Mouse (Mus musculus): ENCODE data around the gene Adamts9. TPM values are rescaled to one million over a fixed set of nuclear protein-coding genes. Genes with fewer than 3 reads are reported as not detected.

Adamts9 gene
- polyA plus RNA-seq, 1 experiment from 2014 or later = 11.2 TPM

- no peak overlapping the region for H3K4me2 ChIP-seq
- no peaks in the 10 kb centered on the region for H3K9me3 ChIP-seq
- peaks cover 40% of the 10 kb centered on the region for H3K36me3 ChIP-seq
- no peak for ATAC-seq (ENCODE audit: borderline replicate concordance, extremely low read depth, low FRiP score, low TSS enrichment)
- peaks cover 12% of the 10 kb centered on the region; the same call in 1 of the 2 replicates for H3K4me1 ChIP-seq
- 91% methylated on average over 13 of the region's 13 CpGs for WGBS
- no peak overlapping the region for H3K27ac ChIP-seq
- H3K9ac ChIP-seq = no peak overlapping the region
- H3K27me3 ChIP-seq = no peaks in the 10 kb centered on the region
- H3K4me3 ChIP-seq = no peak overlapping the region
Measured at GRCm38 (mm10) chr6:92857761-92858160, 85.5 kb downstream of the Adamts9 start.

DNA sequence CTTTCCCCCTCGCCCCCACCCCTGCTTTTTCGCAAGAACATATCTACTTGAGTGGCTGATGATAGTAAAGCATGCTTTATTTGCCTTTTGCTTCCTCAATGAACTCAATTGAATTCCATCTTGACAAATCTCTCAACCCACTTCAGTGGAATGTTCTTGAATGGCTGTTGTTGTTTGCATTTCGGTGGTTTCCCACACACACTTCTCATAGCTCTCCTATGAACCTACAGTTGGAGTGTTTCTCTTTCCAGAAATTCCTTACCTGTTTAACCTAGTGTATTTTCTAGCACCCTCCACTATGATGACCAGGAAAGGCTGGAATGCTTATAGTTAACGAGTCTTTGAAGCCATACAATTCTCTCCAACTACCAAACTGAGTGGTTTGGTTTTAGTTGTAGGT, 88.4 kb downstream of the Adamts9 start:
- peaks cover 43% of the 10 kb centered on the region for H3K36me3 ChIP-seq
- no peak overlapping the region for H3K4me3 ChIP-seq
- H3K27ac ChIP-seq = peak overlapping the region; percentile 75
- 58% methylated on average over 4 of the region's 4 CpGs for WGBS
- H3K27me3 ChIP-seq = no peaks in the 10 kb centered on the region
- H3K4me1 ChIP-seq = peaks cover 29% of the 10 kb centered on the region
- ATAC-seq (ENCODE audit: borderline replicate concordance, extremely low read depth, low FRiP score, low TSS enrichment) = peak; percentile 50; the same call in 1 of the 2 replicates
- H3K4me2 ChIP-seq = no peak overlapping the region
- no peaks in the 10 kb centered on the region for H3K9me3 ChIP-seq
- H3K9ac ChIP-seq = no peak overlapping the region

- no peak overlapping the region for H3K4me3 ChIP-seq
- no peaks in the 10 kb centered on the region for H3K9me3 ChIP-seq
- peak overlapping the region; percentile 57; the same call in 1 of the 2 replicates for H3K27ac ChIP-seq
- H3K27me3 ChIP-seq = no peaks in the 10 kb centered on the region
- peaks cover 41% of the 10 kb centered on the region for H3K36me3 ChIP-seq
- WGBS = 29% methylated on average over 5 of the region's 5 CpGs
- no peak overlapping the region for H3K4me2 ChIP-seq
- H3K4me1 ChIP-seq = peaks cover 27% of the 10 kb centered on the region
- H3K9ac ChIP-seq = no peak overlapping the region
- peak; percentile 72 for ATAC-seq (ENCODE audit: borderline replicate concordance, extremely low read depth, low FRiP score, low TSS enrichment)
Measured at GRCm38 (mm10) chr6:92850250-92850649, 93.0 kb downstream of the Adamts9 start.

GRCm38 (mm10) chr6:92849208-92849607, 94.1 kb downstream of the Adamts9 start:
- no peak for ATAC-seq (ENCODE audit: borderline replicate concordance, extremely low read depth, low FRiP score, low TSS enrichment)
- Histone ChIP-seq H3K4me2 (no peak overlapping the region), H3K4me1 (peaks cover 23% of the 10 kb centered on the region), H3K9ac (no peak overlapping the region), H3K4me3 (no peak overlapping the region), H3K27ac (no peak overlapping the region), H3K9me3 (no peaks in the 10 kb centered on the region), H3K27me3 (no peaks in the 10 kb centered on the region), H3K36me3 (peaks cover 47% of the 10 kb centered on the region)
- 85% methylated on average over 9 of the region's 9 CpGs for WGBS

DNA sequence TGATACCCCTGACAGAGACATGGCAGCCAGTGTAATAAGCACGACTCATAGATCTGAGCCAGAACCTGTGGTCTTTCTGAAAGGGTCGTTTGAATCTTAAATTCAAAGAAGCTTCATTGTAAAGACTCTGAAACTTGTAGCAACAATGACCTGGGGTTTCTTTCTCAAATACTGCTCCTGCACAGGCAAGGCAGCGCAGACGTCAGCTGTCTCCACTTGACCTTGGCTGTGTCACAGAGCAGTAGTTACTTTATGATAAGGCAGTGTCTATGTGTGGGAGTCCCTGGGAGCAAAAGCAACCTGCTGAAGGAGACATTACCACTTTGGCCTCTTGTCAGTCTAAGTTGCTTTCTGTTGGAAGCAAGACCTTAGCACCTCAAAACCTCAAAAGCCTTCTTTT, 96.7 kb downstream of the Adamts9 start:
- Histone ChIP-seq H3K27ac (no peak overlapping the region), H3K27me3 (no peaks in the 10 kb centered on the region), H3K4me3 (no peak overlapping the region), H3K36me3 (peaks cover 32% of the 10 kb centered on the region), H3K4me1 (peaks cover 18% of the 10 kb centered on the region), H3K4me2 (no peak overlapping the region), H3K9ac (no peak overlapping the region), H3K9me3 (no peaks in the 10 kb centered on the region)
- no peak for ATAC-seq (ENCODE audit: borderline replicate concordance, extremely low read depth, low FRiP score, low TSS enrichment)
- WGBS = 57% methylated on average over 4 of the region's 4 CpGs

- H3K36me3 ChIP-seq = peaks cover 32% of the 10 kb centered on the region
- 69% methylated on average over 8 of the region's 8 CpGs for WGBS
- H3K9ac ChIP-seq = no peak overlapping the region
- H3K27me3 ChIP-seq = no peaks in the 10 kb centered on the region
- H3K4me1 ChIP-seq = peaks cover 12% of the 10 kb centered on the region
- no peak overlapping the region for H3K4me3 ChIP-seq
- no peaks in the 10 kb centered on the region for H3K9me3 ChIP-seq
- ATAC-seq (ENCODE audit: borderline replicate concordance, extremely low read depth, low FRiP score, low TSS enrichment) = no peak
- H3K27ac ChIP-seq = no peak overlapping the region
- no peak overlapping the region for H3K4me2 ChIP-seq
Measured at GRCm38 (mm10) chr6:92845898-92846297, 97.4 kb downstream of the Adamts9 start.

DNA sequence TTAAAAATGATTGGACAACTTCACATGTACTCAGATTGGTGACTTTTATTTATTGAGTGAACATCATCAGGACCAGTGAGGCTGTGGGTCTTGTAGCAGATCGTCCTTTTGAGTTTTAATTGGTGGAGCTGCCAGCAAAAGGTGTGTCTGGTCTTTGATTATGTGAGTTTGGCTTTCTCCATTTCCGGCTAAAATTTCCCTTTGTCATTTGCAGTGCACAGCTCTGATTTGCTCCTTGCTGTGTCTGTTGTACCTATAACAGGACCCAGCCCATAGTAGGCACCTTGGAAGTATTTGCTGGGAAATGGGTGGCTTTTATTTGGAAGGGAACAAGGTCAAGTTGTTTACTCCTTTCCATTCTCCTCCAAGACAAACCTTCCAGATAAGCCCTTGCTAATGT, 99.8 kb downstream of the Adamts9 start:
- Histone ChIP-seq H3K4me2 (no peak overlapping the region), H3K36me3 (peaks cover 23% of the 10 kb centered on the region), H3K4me3 (no peak overlapping the region), H3K4me1 (0 out of 2 replicates have a peak, but pooled peaks cover 3% of the 10 kb centered on the region), H3K27ac (no peak overlapping the region), H3K9me3 (no peaks in the 10 kb centered on the region), H3K9ac (no peak overlapping the region), H3K27me3 (no peaks in the 10 kb centered on the region)
- WGBS = 78% methylated on average over 2 of the region's 2 CpGs
- ATAC-seq (ENCODE audit: borderline replicate concordance, extremely low read depth, low FRiP score, low TSS enrichment) = no peak

- no peaks in the 10 kb centered on the region for H3K9me3 ChIP-seq
- H3K27me3 ChIP-seq = no peaks in the 10 kb centered on the region
- 0 out of 2 replicates have a peak, but pooled peaks cover 3% of the 10 kb centered on the region for H3K4me1 ChIP-seq
- peaks cover 14% of the 10 kb centered on the region for H3K36me3 ChIP-seq
- H3K9ac ChIP-seq = no peak overlapping the region
- no peak for ATAC-seq (ENCODE audit: borderline replicate concordance, extremely low read depth, low FRiP score, low TSS enrichment)
- no peak overlapping the region for H3K4me2 ChIP-seq
- H3K4me3 ChIP-seq = no peak overlapping the region
- H3K27ac ChIP-seq = no peak overlapping the region
- 22% methylated on average over 2 of the region's 2 CpGs for WGBS
Measured at GRCm38 (mm10) chr6:92842000-92842399, 101.3 kb downstream of the Adamts9 start.

- H3K27ac ChIP-seq = no peak overlapping the region
- 81% methylated on average over 2 of the region's 2 CpGs for WGBS
Measured at GRCm38 (mm10) chr6:92831106-92831505, 112.2 kb downstream of the Adamts9 start.

DNA sequence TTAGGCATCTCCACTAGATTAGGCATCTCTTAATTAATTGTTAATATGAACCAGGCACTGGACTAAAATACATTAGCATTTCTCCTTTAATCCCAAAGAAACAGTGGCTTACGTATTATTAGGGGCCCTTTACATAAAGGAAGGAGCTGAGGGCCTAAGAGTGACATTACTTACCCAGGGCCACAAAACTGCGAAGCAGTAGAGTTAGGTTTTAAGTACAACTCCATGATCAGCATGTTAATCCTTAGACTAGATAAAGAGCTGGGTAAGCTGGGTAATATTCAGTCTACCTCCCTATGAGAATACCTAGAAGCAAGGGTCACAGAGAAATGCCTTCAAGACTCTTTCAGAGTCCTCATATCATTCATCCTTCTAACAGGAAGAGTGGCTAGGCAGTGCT, 114.1 kb downstream of the Adamts9 start:
- Histone ChIP-seq H3K9ac (no peak overlapping the region), H3K27ac (no peak overlapping the region), H3K4me2 (no peak overlapping the region), H3K9me3 (no peaks in the 10 kb centered on the region), H3K4me1 (no peaks in the 10 kb centered on the region), H3K4me3 (no peak overlapping the region), H3K27me3 (no peaks in the 10 kb centered on the region), H3K36me3 (no peaks in the 10 kb centered on the region; the same call in 1 of the 2 replicates)
- ATAC-seq (ENCODE audit: borderline replicate concordance, extremely low read depth, low FRiP score, low TSS enrichment) = no peak
- WGBS = 96% methylated on average over 2 of the region's 2 CpGs

More at GRCm38 (mm10) chr6:92831106-92831505, 112.2 kb downstream of the Adamts9 start:
- H3K36me3 ChIP-seq = no peaks in the 10 kb centered on the region; the same call in 1 of the 2 replicates
- H3K4me3 ChIP-seq = no peak overlapping the region
- no peaks in the 10 kb centered on the region for H3K27me3 ChIP-seq
- H3K9me3 ChIP-seq = no peaks in the 10 kb centered on the region
- no peak overlapping the region for H3K4me2 ChIP-seq
- no peak overlapping the region for H3K9ac ChIP-seq
- no peak for ATAC-seq (ENCODE audit: borderline replicate concordance, extremely low read depth, low FRiP score, low TSS enrichment)
- no peaks in the 10 kb centered on the region for H3K4me1 ChIP-seq

GRCm38 (mm10) chr6:92827360-92827759, 115.9 kb downstream of the Adamts9 start:
- Histone ChIP-seq H3K4me1 (no peaks in the 10 kb centered on the region), H3K27me3 (no peaks in the 10 kb centered on the region), H3K4me3 (no peak overlapping the region), H3K36me3 (no peaks in the 10 kb centered on the region; the same call in 1 of the 2 replicates), H3K9me3 (no peaks in the 10 kb centered on the region), H3K27ac (no peak overlapping the region), H3K4me2 (no peak overlapping the region), H3K9ac (no peak overlapping the region)
- WGBS = 34% methylated on average over 5 of the region's 5 CpGs
- ATAC-seq (ENCODE audit: borderline replicate concordance, extremely low read depth, low FRiP score, low TSS enrichment) = no peak

DNA sequence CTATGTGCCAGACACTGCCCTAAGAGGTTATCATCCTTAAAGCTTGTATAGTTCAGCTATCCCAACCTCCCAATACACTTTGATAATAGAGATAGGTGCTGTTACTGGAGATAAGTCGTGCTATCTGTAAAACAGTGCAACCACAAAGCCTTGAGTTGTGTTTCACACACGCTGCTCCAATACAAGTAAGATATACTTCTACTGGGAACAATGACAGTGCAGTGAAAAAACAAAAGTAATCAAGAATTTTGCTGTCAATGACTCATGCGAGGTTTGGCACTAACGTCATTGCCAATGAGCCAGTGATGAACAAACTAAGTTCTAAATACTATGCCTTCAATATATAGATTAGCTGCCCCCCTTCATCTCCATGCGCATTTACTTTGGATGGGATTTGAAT, 116.7 kb downstream of the Adamts9 start:
- no peak overlapping the region for H3K9ac ChIP-seq
- H3K9me3 ChIP-seq = no peaks in the 10 kb centered on the region
- no peaks in the 10 kb centered on the region for H3K27me3 ChIP-seq
- H3K27ac ChIP-seq = no peak overlapping the region
- H3K4me3 ChIP-seq = no peak overlapping the region
- no peak overlapping the region for H3K4me2 ChIP-seq
- H3K36me3 ChIP-seq = no peaks in the 10 kb centered on the region; the same call in 1 of the 2 replicates
- no peaks in the 10 kb centered on the region for H3K4me1 ChIP-seq
- WGBS = 77% methylated on average over 5 of the region's 5 CpGs
- no peak for ATAC-seq (ENCODE audit: borderline replicate concordance, extremely low read depth, low FRiP score, low TSS enrichment)

GRCm38 (mm10) chr6:92823991-92824390, 119.3 kb downstream of the Adamts9 start:
- Histone ChIP-seq H3K4me1 (no peaks in the 10 kb centered on the region), H3K27me3 (no peaks in the 10 kb centered on the region), H3K9me3 (no peaks in the 10 kb centered on the region), H3K4me2 (no peak overlapping the region), H3K4me3 (no peak overlapping the region), H3K36me3 (peaks cover 3% of the 10 kb centered on the region; the same call in 1 of the 2 replicates), H3K9ac (no peak overlapping the region), H3K27ac (no peak overlapping the region)
- WGBS = 80% methylated on average over 7 of the region's 7 CpGs
- ATAC-seq (ENCODE audit: borderline replicate concordance, extremely low read depth, low FRiP score, low TSS enrichment) = no peak

All from lung, embryonic 15.5 days (tissue).